In genomic region chr14:18353525-18353924, GRCm38 (mm10) we compare ENCODE assay signal across 19 mouse cellular contexts. TPM values are rescaled to one million over a fixed set of nuclear protein-coding genes. Genes with fewer than 3 reads are reported as not detected.
DNase-seq lines count a peak whose midpoint lies in the region; ATAC-seq and TF ChIP-seq lines count a peak whose summit lies in the region.
"Had no signal": no experiment of that assay in that cellular context is flagged by ENCODE, and none has a peak within 500 bp of the region (broad histone marks: within the 10 kb centered on the region; RNA-seq: fewer than 3 reads in every experiment).

No protein-coding gene starts in this region.

- H3K27me3 ChIP-seq in heart, postnatal 0 days (ENCODE audit: control insufficient read depth, insufficient read depth, low read length), result no peaks in the 10 kb centered on the region
- H3K27me3 ChIP-seq in heart, adult 2 months (ENCODE audit: control insufficient read depth, insufficient read depth, low read length), result no peaks in the 10 kb centered on the region
- H3K27me3 ChIP-seq in liver, adult 2 months (ENCODE audit: control insufficient read depth, insufficient read depth, low read length), result no peaks in the 10 kb centered on the region
- no peaks in the 10 kb centered on the region for H3K27me3 ChIP-seq in hindbrain, embryonic 14.5 days (ENCODE audit: control insufficient read depth, insufficient read depth, low read length)
- H3K27me3 ChIP-seq: hindbrain, embryonic 15.5 days had no signal

- no peak for ATAC-seq in heart, postnatal 0 days (ENCODE audit: insufficient read depth, low read depth)
- ATAC-seq in hindbrain, embryonic 14.5 days (ENCODE audit: low FRiP score), result no peak
- ATAC-seq: activated CD4-positive, CD25-positive, alpha-beta regulatory T cell, adult 4 months; forebrain, embryonic 14.5 days; midbrain, embryonic 16.5 days had no signal

- no peak overlapping the region for H3K4me3 ChIP-seq in heart, postnatal 0 days (ENCODE audit: low read depth, low read length)
- no peak overlapping the region for H3K4me3 ChIP-seq in heart, adult 2 months
- H3K4me3 ChIP-seq in liver, adult 2 months (ENCODE audit: insufficient read depth, low read depth, low read length), result no peak overlapping the region
- no peak overlapping the region for H3K4me3 ChIP-seq in hindbrain, embryonic 14.5 days (replicated peaks; ENCODE audit: low read length)
- H3K4me3 ChIP-seq: hindbrain, embryonic 15.5 days had no signal

- H3K9ac ChIP-seq in heart, postnatal 0 days (replicated peaks; ENCODE audit: low read depth, low read length), result no peak overlapping the region
- H3K9ac ChIP-seq in heart, adult 2 months (ENCODE audit: low read depth, low read length), result no peak overlapping the region
- no peak overlapping the region for H3K9ac ChIP-seq in liver, adult 2 months (ENCODE audit: low read depth, low read length)
- no peak overlapping the region for H3K9ac ChIP-seq in hindbrain, embryonic 14.5 days
- H3K9ac ChIP-seq: hindbrain, embryonic 15.5 days had no signal

- H3K4me1 ChIP-seq in heart, postnatal 0 days (ENCODE audit: control insufficient read depth, insufficient read depth), result peaks cover 4% of the 10 kb centered on the region; the same call in 1 of the 2 replicates
- H3K4me1 ChIP-seq in heart, adult 2 months (ENCODE audit: control insufficient read depth, insufficient read depth, low read length), result no peaks in the 10 kb centered on the region
- peaks cover 5% of the 10 kb centered on the region; the same call in 1 of the 2 replicates for H3K4me1 ChIP-seq in liver, adult 2 months (ENCODE audit: control insufficient read depth, insufficient read depth, low read length)
- H3K4me1 ChIP-seq in hindbrain, embryonic 14.5 days (replicated peaks; ENCODE audit: control insufficient read depth, insufficient read depth, low read length), result no peaks in the 10 kb centered on the region
- H3K4me1 ChIP-seq: hindbrain, embryonic 15.5 days had no signal

- H3K79me2 ChIP-seq in heart, adult 2 months (replicated peaks; ENCODE audit: control insufficient read depth, insufficient read depth, low read length), result no peaks in the 10 kb centered on the region
- H3K79me2 ChIP-seq in liver, adult 2 months (ENCODE audit: control insufficient read depth, insufficient read depth, low read length), result no peaks in the 10 kb centered on the region

- WGBS in heart, postnatal 0 days, result 63% methylated on average over 3 of the region's 3 CpGs
- WGBS in heart, adult 2 months, result 65% methylated on average over 3 of the region's 3 CpGs
- whole genome bisulfite sequencing in liver, adult 2 months, result 27% methylated on average over 3 of the region's 3 CpGs
- WGBS in hindbrain, embryonic 14.5 days, result 57% methylated on average over 3 of the region's 3 CpGs

- intact Hi-C loops in heart, adult 2 months (cut with DNase I), result no loop called here

- no peaks in the 10 kb centered on the region for H3K9me3 ChIP-seq in heart, postnatal 0 days (replicated peaks; ENCODE audit: control insufficient read depth, low read length)
- no peaks in the 10 kb centered on the region for H3K9me3 ChIP-seq in hindbrain, embryonic 14.5 days (ENCODE audit: control insufficient read depth, low read length)
- H3K9me3 ChIP-seq: G1E; hindbrain, embryonic 15.5 days had no signal

- no peak for DNase-seq in heart, postnatal 0 days (ENCODE audit: low spot score)
- no peak for DNase-seq in heart, adult 2 months
- peak; percentile 73 for DNase-seq in liver, adult 2 months (ENCODE audit: extremely low read depth, low read depth, low spot score)
- DNase-seq in liver, result no peak
- DNase-seq in kidney, adult 8-10 months, result peak; percentile 75 to 82
- DNase-seq in kidney, postnatal 36 days, result peak; percentile 74 to 78
- DNase-seq in testis, postnatal 14 days (ENCODE audit: low spot score), result no peak
- DNase-seq in hindbrain, embryonic 14.5 days (ENCODE audit: low spot score), result no peak
- DNase-seq: adrenal gland, postnatal 14 days; cerebellum, adult 11-12 months; gastrocnemius, postnatal 36 days; layer of hippocampus, postnatal 36 days; right cerebral cortex, postnatal 14 days; spleen, adult 18-20 months had no signal

- no peak for TF ChIP-seq POLR2A in heart, adult 2 months (IDR thresholded peaks at IDR 0.05; ENCODE audit: insufficient read depth, low read depth, low read length)
- TF ChIP-seq POLR2A in liver, adult 2 months (IDR thresholded peaks at IDR 0.05; ENCODE audit: extremely low read depth, insufficient read depth, low read length), result no peak

- TF ChIP-seq CTCF in heart, postnatal 0 days (IDR thresholded peaks at IDR 0.05; ENCODE audit: low read depth), result peak; percentile 11; the same call in 1 of the 2 replicates
- TF ChIP-seq CTCF in heart, adult 2 months (IDR thresholded peaks at IDR 0.05), result no peak
- TF ChIP-seq CTCF in liver, adult 2 months (IDR thresholded peaks at IDR 0.05; ENCODE audit: low read depth, low read length), result peak; percentile 38

- H3K36me3 ChIP-seq in heart, postnatal 0 days (replicated peaks; ENCODE audit: control insufficient read depth, insufficient read depth, low read length), result no peaks in the 10 kb centered on the region
- H3K36me3 ChIP-seq in heart, adult 2 months (ENCODE audit: control insufficient read depth, insufficient read depth, low read length), result no peaks in the 10 kb centered on the region
- H3K36me3 ChIP-seq in liver, adult 2 months (ENCODE audit: control insufficient read depth, insufficient read depth, low read length), result no peaks in the 10 kb centered on the region
- H3K36me3 ChIP-seq in hindbrain, embryonic 14.5 days (replicated peaks; ENCODE audit: control insufficient read depth, insufficient read depth), result no peaks in the 10 kb centered on the region
- H3K36me3 ChIP-seq: G1E; hindbrain, embryonic 15.5 days had no signal

- no peak for TF ChIP-seq EP300 in heart, postnatal 0 days (IDR thresholded peaks at IDR 0.05; ENCODE audit: low read depth)
- no peak for TF ChIP-seq EP300 in heart, adult 2 months (IDR thresholded peaks at IDR 0.05; ENCODE audit: insufficient read depth, low read depth, low read length)

- H3K4me2 ChIP-seq in heart, postnatal 0 days (ENCODE audit: low read depth, low read length), result no peak overlapping the region
- H3K4me2 ChIP-seq in hindbrain, embryonic 14.5 days (replicated peaks), result no peak overlapping the region
- H3K4me2 ChIP-seq: hindbrain, embryonic 15.5 days had no signal

- H3K27ac ChIP-seq in heart, postnatal 0 days (ENCODE audit: low read depth), result no peak overlapping the region
- no peak overlapping the region for H3K27ac ChIP-seq in heart, adult 2 months
- H3K27ac ChIP-seq in liver, adult 2 months (replicated peaks; ENCODE audit: insufficient read depth, low read depth, low read length), result no peak overlapping the region
- no peak overlapping the region for H3K27ac ChIP-seq in hindbrain, embryonic 14.5 days
- H3K27ac ChIP-seq: hindbrain, embryonic 15.5 days had no signal

RNA-seq across cellular contexts. Expression of gene Ube2e1, which starts 21.9 kb away (rescaled TPM):
- total RNA-seq in heart, postnatal 0 days (2014; rRNA removed; ENCODE audit: low replicate concordance), result 12.9 and 31.0 TPM in 2 replicates
- 44.4 and 47.3 TPM in 2 replicates for polyA plus RNA-seq in heart, postnatal 0 days (2015; fragmentation: Nextera tagmentation; extraction: Ambion mirVana)
- total RNA-seq in heart, adult 2 months (2021), result 10 to 100 TPM; 36.8 to 42.5 TPM
- 21.9 and 46.1 TPM in 2 replicates for polyA plus RNA-seq in heart, adult 2 months (2012; rRNA removed)
- total RNA-seq in liver, adult 2 months (2014; rRNA removed), result 32.2 and 45.3 TPM in 2 replicates
- 17.4 and 23.4 TPM in 2 replicates for polyA plus RNA-seq in liver, adult 2 months (2012; rRNA removed)
- polyA plus RNA-seq in hindbrain, embryonic 14.5 days (2014; fragmentation: Nextera tagmentation; extraction: Ambion mirVana), result 75.6 and 79.6 TPM in 2 replicates

Comparison
In these comparisons a context has a peak if more than half of its experiments do, and no peak if none do; other contexts are left out.
1. DNase-seq: peak in liver, adult 2 months (single experiment), kidney, adult 8-10 months (2 of 2) and kidney, postnatal 36 days (2 of 2); none in heart, postnatal 0 days (single experiment), heart, adult 2 months (0 of 2), liver (single experiment), testis, postnatal 14 days (single experiment) and hindbrain, embryonic 14.5 days (single experiment).